In the genomic region with DNA sequence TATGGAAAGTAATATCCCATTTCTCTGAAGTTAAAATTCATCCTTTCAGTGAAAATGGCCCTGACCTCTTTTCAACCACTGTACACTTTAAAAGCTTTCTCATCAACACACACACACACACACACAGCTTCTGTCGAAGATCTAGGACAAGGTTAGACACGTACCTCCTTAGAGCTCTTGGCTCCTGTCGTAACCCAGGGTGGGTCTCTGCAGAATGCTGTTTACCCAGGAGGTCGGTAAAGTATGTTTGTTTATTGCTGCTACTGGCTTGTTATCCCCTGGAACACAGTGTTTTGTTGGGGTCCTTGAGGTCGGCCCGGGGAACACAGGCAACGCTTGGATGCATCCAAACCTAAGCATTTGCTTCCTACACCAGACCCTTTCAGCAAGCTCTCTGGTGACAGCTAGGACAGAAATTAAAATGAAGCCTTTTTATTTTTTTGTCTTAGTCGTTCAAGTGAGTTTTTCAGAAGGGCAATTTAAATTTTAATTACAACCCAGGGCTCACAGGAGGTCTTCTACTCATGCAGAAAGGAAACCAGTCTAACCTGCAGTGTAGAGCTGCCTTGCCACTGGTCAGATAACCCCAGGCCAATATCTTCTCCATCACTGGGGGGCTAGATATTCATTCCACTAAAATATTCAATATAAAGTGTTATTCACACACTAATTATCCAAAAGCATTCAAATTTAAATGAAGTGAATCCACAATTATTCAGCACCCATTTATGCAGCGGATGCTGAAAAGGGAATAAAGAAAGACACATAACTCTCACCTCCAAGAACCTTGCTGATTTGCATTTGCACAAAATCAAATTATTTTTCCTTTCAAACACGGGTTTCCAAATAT, we compare ENCODE assay signal across 19 mouse cellular contexts.
DNase-seq lines count a peak whose midpoint lies in the region; ATAC-seq and TF ChIP-seq lines count a peak whose summit lies in the region.
"Had no signal": no experiment of that assay in that cellular context is flagged by ENCODE, and none has a peak within 500 bp of the region (broad histone marks: within the 10 kb centered on the region; RNA-seq: fewer than 3 reads in every experiment).

No protein-coding gene starts in this region.

- no peak overlapping the region for H3K4me3 ChIP-seq in kidney, embryonic 15.5 days (replicated peaks)
- H3K4me3 ChIP-seq in lung, postnatal 0 days (ENCODE audit: low read depth, low read length), result no peak overlapping the region
- no peak overlapping the region for H3K4me3 ChIP-seq in forebrain, postnatal 0 days (ENCODE audit: low read depth, low read length)
- H3K4me3 ChIP-seq: heart, embryonic 10.5 days; midbrain, embryonic 10.5 days had no signal

- no peak overlapping the region for H3K9ac ChIP-seq in kidney, embryonic 15.5 days
- no peak overlapping the region for H3K9ac ChIP-seq in lung, postnatal 0 days (replicated peaks; ENCODE audit: low read depth)
- no peak overlapping the region for H3K9ac ChIP-seq in forebrain, postnatal 0 days

- peak overlapping the region; percentile 37; the same call in 1 of the 2 replicates for H3K27ac ChIP-seq in kidney, embryonic 15.5 days
- H3K27ac ChIP-seq in lung, postnatal 0 days (ENCODE audit: low read length), result no peak overlapping the region
- peak overlapping the region; percentile 40; the same call in 1 of the 2 replicates for H3K27ac ChIP-seq in forebrain, postnatal 0 days (ENCODE audit: low read depth, low read length)
- H3K27ac ChIP-seq: heart, embryonic 10.5 days; macrophage; midbrain, embryonic 10.5 days had no signal

- H3K9me3 ChIP-seq in kidney, embryonic 15.5 days (replicated peaks), result no peaks in the 10 kb centered on the region
- H3K9me3 ChIP-seq in lung, postnatal 0 days (ENCODE audit: low read length), result no peaks in the 10 kb centered on the region
- H3K9me3 ChIP-seq in forebrain, postnatal 0 days (ENCODE audit: low read length), result no peaks in the 10 kb centered on the region
- H3K9me3 ChIP-seq: heart, embryonic 10.5 days; midbrain, embryonic 10.5 days had no signal

- no peak overlapping the region for H3K4me2 ChIP-seq in kidney, embryonic 15.5 days
- H3K4me2 ChIP-seq in lung, postnatal 0 days (replicated peaks; ENCODE audit: low read depth, low read length), result no peak overlapping the region
- H3K4me2 ChIP-seq in forebrain, postnatal 0 days (ENCODE audit: low read depth), result no peak overlapping the region

- no peaks in the 10 kb centered on the region for H3K36me3 ChIP-seq in kidney, embryonic 15.5 days
- H3K36me3 ChIP-seq in lung, postnatal 0 days (ENCODE audit: insufficient read depth, low read length), result no peaks in the 10 kb centered on the region
- H3K36me3 ChIP-seq in forebrain, postnatal 0 days (ENCODE audit: insufficient read depth), result no peaks in the 10 kb centered on the region
- H3K36me3 ChIP-seq: heart, embryonic 10.5 days; midbrain, embryonic 10.5 days had no signal

- DNase-seq in adrenal gland, postnatal 10 days, result peak; percentile 31
- DNase-seq in adrenal gland, postnatal 25 days, result no peak
- no peak for DNase-seq in kidney, postnatal 36 days
- peak; percentile 9 for DNase-seq in lung, postnatal 0 days (ENCODE audit: low spot score)
- no peak for DNase-seq in lung, postnatal 10 days
- no peak for DNase-seq in forebrain, postnatal 0 days
- DNase-seq in c-Kit-positive CD71-positive TER-119-positive erythroid progenitor cells, embryonic 14.5 days (ENCODE audit: low spot score), result no peak
- DNase-seq: cerebellum, adult 18-20 months; cerebellum, postnatal 25 days; embryo, embryonic 11 days; kidney, adult 18-20 months; retina, postnatal 1 day; right cerebral cortex, postnatal 4 days; thymus, adult 2 months had no signal

- 0 out of 2 replicates have a peak, but pooled peaks have one; percentile 15 for ATAC-seq in kidney, embryonic 15.5 days (replicated peaks; ENCODE audit: low FRiP score)
- ATAC-seq in lung, postnatal 0 days, result peak; percentile 51
- peak; percentile 40; the same call in 1 of the 2 replicates for ATAC-seq in forebrain, postnatal 0 days

- no peaks in the 10 kb centered on the region for H3K27me3 ChIP-seq in kidney, embryonic 15.5 days
- no peaks in the 10 kb centered on the region for H3K27me3 ChIP-seq in lung, postnatal 0 days (replicated peaks; ENCODE audit: insufficient read depth, low read length)
- H3K27me3 ChIP-seq in forebrain, postnatal 0 days (ENCODE audit: insufficient read depth, low read length), result no peaks in the 10 kb centered on the region
- H3K27me3 ChIP-seq: CH12.LX had no signal

- TF ChIP-seq EP300 in lung, postnatal 0 days (IDR thresholded peaks at IDR 0.05), result peak; percentile 58; the same call in 1 of the 2 replicates

- TF ChIP-seq CTCF in lung, postnatal 0 days (IDR thresholded peaks at IDR 0.05), result no peak
- TF ChIP-seq CTCF in forebrain, postnatal 0 days (IDR thresholded peaks at IDR 0.05; ENCODE audit: low read depth), result no peak

- no peaks in the 10 kb centered on the region for H3K4me1 ChIP-seq in kidney, embryonic 15.5 days
- peaks cover 3% of the 10 kb centered on the region; the same call in 1 of the 2 replicates for H3K4me1 ChIP-seq in lung, postnatal 0 days (ENCODE audit: insufficient read depth, low read depth, low read length)
- H3K4me1 ChIP-seq in forebrain, postnatal 0 days (ENCODE audit: insufficient read depth), result peaks cover 7% of the 10 kb centered on the region; the same call in 1 of the 2 replicates
- H3K4me1 ChIP-seq: heart, embryonic 10.5 days had no signal

- WGBS in kidney, embryonic 15.5 days, result 34% methylated on average over 10 of the region's 10 CpGs
- 26% methylated on average over 10 of the region's 10 CpGs for WGBS in lung, postnatal 0 days
- 18% methylated on average over 10 of the region's 10 CpGs for WGBS in forebrain, postnatal 0 days

Comparison
In these comparisons a context has a peak if more than half of its experiments do, and no peak if none do; other contexts are left out.
1. DNase-seq: peak in adrenal gland, postnatal 10 days (single experiment) and lung, postnatal 0 days (single experiment); none in adrenal gland, postnatal 25 days (single experiment), kidney, postnatal 36 days (0 of 2), lung, postnatal 10 days (single experiment), forebrain, postnatal 0 days (single experiment) and c-Kit-positive CD71-positive TER-119-positive erythroid progenitor cells, embryonic 14.5 days (single experiment).
2. Peak in every context shown above with its lines, with median percentiles within 50 percentile points of each other: ATAC-seq.